Mouse (Mus musculus) hindbrain, embryonic 11.5 days (tissue): ENCODE measurements around the gene Trpm3. TPM values are rescaled to one million over a fixed set of nuclear protein-coding genes. Genes with fewer than 3 reads are reported as not detected.

ENCODE experiments used
- ATAC-seq: fragments of 200-750 bp; cut with Nextera tagmentation; 2 replicates; pipeline ENCODE4 v1.8.0; 2017; ENCODE audit warnings: mild to moderate bottlenecking, moderate TSS enrichment, moderate library complexity; ENCODE audit not compliant: low FRiP score
- DNase-seq: peaks from one replicate; pipeline ENCODE4 v3.0.0-alpha.2; 2015; ENCODE audit warnings: low spot score
- H3K27ac ChIP-seq: fragments of 300-500 bp; sonication (generic); 2 replicates; pipeline ENCODE4 v1.5.1; 2014; ENCODE audit warnings: mild to moderate bottlenecking, low read depth, low read length
- H3K27me3 ChIP-seq: fragments of 300-500 bp; sonication (generic); 2 replicates; pipeline ENCODE4 v1.6.1; 2014; ENCODE audit warnings: mild to moderate bottlenecking, low read length, moderate library complexity, mixed read lengths; ENCODE audit not compliant: control insufficient read depth, insufficient read depth
- H3K36me3 ChIP-seq: fragments of 300-500 bp; sonication (generic); 2 replicates; pipeline ENCODE4 v1.6.1; 2014; ENCODE audit warnings: mild to moderate bottlenecking, low read length, moderate library complexity, mixed read lengths; ENCODE audit not compliant: control insufficient read depth, insufficient read depth
- H3K4me1 ChIP-seq: fragments of 300-500 bp; sonication (generic); replicated peaks from 2 replicates; pipeline ENCODE4 v1.6.1; 2014; ENCODE audit warnings: low read length, mixed read lengths; ENCODE audit not compliant: control insufficient read depth, insufficient read depth
- H3K4me2 ChIP-seq: fragments of 300-500 bp; sonication (generic); replicated peaks from 2 replicates; pipeline ENCODE4 v1.6.1; 2014; ENCODE audit warnings: mild to moderate bottlenecking, low read depth, low read length
- H3K4me3 ChIP-seq: fragments of 300-500 bp; sonication (generic); 2 replicates; pipeline ENCODE4 v1.5.1; 2014; ENCODE audit warnings: low read depth, low read length
- H3K9ac ChIP-seq: fragments of 300-500 bp; sonication (generic); 2 replicates; pipeline ENCODE4 v1.6.1; 2014; ENCODE audit warnings: low read depth, low read length
- H3K9me3 ChIP-seq: fragments of 300-500 bp; sonication (generic); 2 replicates; pipeline ENCODE4 v1.6.1; 2016; ENCODE audit warnings: low read length; ENCODE audit not compliant: control insufficient read depth
- WGBS: fragments of 180-500 bp; shearing (Covaris S2); extraction: QIAGEN DNeasy Blood & Tissue Kit; methylation state at CpG from one replicate; pipeline ENCODE4 v1.1.7; 2014; 5-methylcytosine and 5-hydroxymethylcytosine counted together
- polyA plus RNA-seq: library from polyadenylated mRNA; unstranded; fragments of >200 nt; fragmentation: Nextera tagmentation; extraction: Ambion mirVana; gene quantifications from 2 replicates; pipeline ENCODE4 v1.2.1, GENCODE M21; 2014

Gene Trpm3
- polyA plus RNA-seq, 1 experiment from 2014 or later = 16.6 TPM

GRCm38 (mm10) chr19:22437207-22437606 is 298.4 kb downstream of the Trpm3 start:
- no peaks in the 10 kb centered on the region for H3K27me3 ChIP-seq
- 92% methylated on average over 2 of the region's 2 CpGs for WGBS
- DNase-seq (no peak), ATAC-seq (no peak)
- H3K27ac ChIP-seq = no peak overlapping the region
- H3K4me3 ChIP-seq = no peak overlapping the region
- no peaks in the 10 kb centered on the region for H3K4me1 ChIP-seq
- H3K36me3 ChIP-seq = no peaks in the 10 kb centered on the region
- no peak overlapping the region for H3K9ac ChIP-seq
- no peak overlapping the region for H3K4me2 ChIP-seq
- H3K9me3 ChIP-seq = no peaks in the 10 kb centered on the region

- Histone ChIP-seq H3K9ac (peak overlapping the region; percentile 4), H3K27me3 (no peaks in the 10 kb centered on the region), H3K4me2 (peak overlapping the region; percentile 74), H3K9me3 (no peaks in the 10 kb centered on the region), H3K4me3 (peak overlapping the region; percentile 30), H3K27ac (no peak overlapping the region), H3K4me1 (no peaks in the 10 kb centered on the region; the same call in 1 of the 2 replicates), H3K36me3 (no peaks in the 10 kb centered on the region)
- ATAC-seq (peak; percentile 73), DNase-seq (peak; percentile 54)
- 3% methylated on average over 18 of the region's 18 CpGs for WGBS
These were observed 308.8 kb downstream of the Trpm3 start for GRCm38 (mm10) chr19:22447418-22448339.

- DNase-seq (peak; percentile 7), ATAC-seq (peak; percentile 70)
- H3K27me3 ChIP-seq = no peaks in the 10 kb centered on the region
- H3K4me1 ChIP-seq = no peaks in the 10 kb centered on the region; the same call in 1 of the 2 replicates
- peak overlapping the region; percentile 30 for H3K4me3 ChIP-seq
- no peaks in the 10 kb centered on the region for H3K9me3 ChIP-seq
- no peak overlapping the region for H3K27ac ChIP-seq
- WGBS = 33% methylated on average over 20 of the region's 20 CpGs
- peak overlapping the region; percentile 74 for H3K4me2 ChIP-seq
- H3K36me3 ChIP-seq = no peaks in the 10 kb centered on the region
- no peak overlapping the region for H3K9ac ChIP-seq
These were observed 309.8 kb downstream of the Trpm3 start for GRCm38 (mm10) chr19:22448340-22449288.

GRCm38 (mm10) chr19:22451290-22451689 is 312.4 kb downstream of the Trpm3 start:
- Histone ChIP-seq H3K9me3 (no peaks in the 10 kb centered on the region), H3K27me3 (no peaks in the 10 kb centered on the region), H3K4me3 (no peak overlapping the region), H3K4me1 (no peaks in the 10 kb centered on the region; the same call in 1 of the 2 replicates), H3K9ac (no peak overlapping the region), H3K36me3 (no peaks in the 10 kb centered on the region), H3K4me2 (no peak overlapping the region), H3K27ac (no peak overlapping the region)
- DNase-seq = no peak
- WGBS = 85% methylated on average over 5 of the region's 5 CpGs
- ATAC-seq = no peak

GRCm38 (mm10) chr19:22456935-22457334 is 318.1 kb downstream of the Trpm3 start:
- no peak for DNase-seq
- H3K4me2 ChIP-seq = no peak overlapping the region
- H3K27ac ChIP-seq = no peak overlapping the region
- H3K4me1 ChIP-seq = no peaks in the 10 kb centered on the region
- WGBS = 90% methylated on average over 2 of the region's 2 CpGs
- no peaks in the 10 kb centered on the region for H3K36me3 ChIP-seq
- H3K4me3 ChIP-seq = no peak overlapping the region
- H3K27me3 ChIP-seq = no peaks in the 10 kb centered on the region
- no peak overlapping the region for H3K9ac ChIP-seq
- no peak for ATAC-seq
- H3K9me3 ChIP-seq = no peaks in the 10 kb centered on the region

GRCm38 (mm10) chr19:22462043-22462442 is 323.2 kb downstream of the Trpm3 start:
- no peaks in the 10 kb centered on the region for H3K36me3 ChIP-seq
- ATAC-seq (no peak), DNase-seq (no peak)
- no peaks in the 10 kb centered on the region for H3K27me3 ChIP-seq
- no peak overlapping the region for H3K4me2 ChIP-seq
- no peak overlapping the region for H3K27ac ChIP-seq
- no peak overlapping the region for H3K4me3 ChIP-seq
- H3K9me3 ChIP-seq = no peaks in the 10 kb centered on the region
- no peaks in the 10 kb centered on the region for H3K4me1 ChIP-seq
- no peak overlapping the region for H3K9ac ChIP-seq

GRCm38 (mm10) chr19:22463506-22463905 is 324.7 kb downstream of the Trpm3 start:
- ATAC-seq (no peak), DNase-seq (no peak)
- Histone ChIP-seq H3K27ac (no peak overlapping the region), H3K9ac (no peak overlapping the region), H3K4me3 (no peak overlapping the region), H3K36me3 (no peaks in the 10 kb centered on the region), H3K9me3 (no peaks in the 10 kb centered on the region), H3K4me1 (no peaks in the 10 kb centered on the region), H3K4me2 (no peak overlapping the region), H3K27me3 (no peaks in the 10 kb centered on the region)
- WGBS = 56% methylated on average over 3 of the region's 3 CpGs

GRCm38 (mm10) chr19:22469608-22470007 is 330.8 kb downstream of the Trpm3 start:
- Histone ChIP-seq H3K9ac (no peak overlapping the region), H3K27ac (no peak overlapping the region), H3K36me3 (no peaks in the 10 kb centered on the region), H3K27me3 (no peaks in the 10 kb centered on the region), H3K4me2 (no peak overlapping the region), H3K4me3 (no peak overlapping the region), H3K9me3 (no peaks in the 10 kb centered on the region), H3K4me1 (no peaks in the 10 kb centered on the region)
- no peak for ATAC-seq
- DNase-seq = no peak
- 82% methylated on average over 4 of the region's 4 CpGs for WGBS
